Mouse (Mus musculus) midbrain, embryonic 10.5 days (tissue): ENCODE results near the gene A530032D15Rik. TPM values are rescaled to one million over a fixed set of nuclear protein-coding genes. Genes with fewer than 3 reads are reported as not detected.
"Not testable (repeated sequence)": the region's sequence is repeated elsewhere in the genome, so short reads cannot be mapped to it uniquely, and the experiment has no call there.

Experiments
- DNase-seq: peaks from one replicate; pipeline ENCODE4 v3.0.0-alpha.2; 2017; ENCODE audit warnings: low spot score
- H3K27ac ChIP-seq: fragments of 300-500 bp; sonication (generic); replicated peaks from 2 replicates; pipeline ENCODE4 v1.5.1; 2016; ENCODE audit warnings: mild to moderate bottlenecking
- H3K27me3 ChIP-seq: fragments of 300-500 bp; sonication (generic); 2 replicates; pipeline ENCODE4 v1.6.1; 2016; ENCODE audit warnings: low read depth, mild to moderate bottlenecking; ENCODE audit not compliant: poor library complexity, severe bottlenecking
- H3K36me3 ChIP-seq: fragments of 300-500 bp; sonication (generic); 2 replicates; pipeline ENCODE4 v1.6.1; 2016; ENCODE audit warnings: mild to moderate bottlenecking, moderate library complexity
- H3K4me1 ChIP-seq: fragments of 300-500 bp; sonication (generic); 2 replicates; pipeline ENCODE4 v1.6.1; 2016
- H3K4me3 ChIP-seq: fragments of 300-500 bp; sonication (generic); 2 replicates; pipeline ENCODE4 v1.5.1; 2016; ENCODE audit warnings: mild to moderate bottlenecking, moderate library complexity
- H3K9me3 ChIP-seq: fragments of 300-500 bp; sonication (generic); replicated peaks from 2 replicates; pipeline ENCODE4 v1.6.1; 2016; ENCODE audit warnings: mild to moderate bottlenecking
- WGBS: fragments of 180-500 bp; shearing (Covaris S2); methylation state at CpG from one replicate; pipeline ENCODE4 v1.1.7; 2016; 5-methylcytosine and 5-hydroxymethylcytosine counted together
- polyA plus RNA-seq: library from polyadenylated mRNA; unstranded; fragments of >200 nt; fragmentation: Nextera tagmentation; extraction: Ambion mirVana; gene quantifications from 2 replicates; pipeline ENCODE4 v1.2.1, GENCODE M21; 2016

The A530032D15Rik gene
- polyA plus RNA-seq = not detected in 2 replicates

GRCm38 (mm10) chr1:85109753-85110152, at the start of gene A530032D15Rik:
Gene A530032D15Rik (minus strand): TSS chr1:85109853.
- not testable (repeated sequence) for H3K36me3 ChIP-seq, DNase-seq, H3K27me3 ChIP-seq, H3K4me3 ChIP-seq, H3K27ac ChIP-seq, H3K4me1 ChIP-seq
- 88% methylated on average over 2 of the region's 7 CpGs for WGBS
- H3K9me3 ChIP-seq = peaks cover 16% of the 10 kb centered on the region

DNA sequence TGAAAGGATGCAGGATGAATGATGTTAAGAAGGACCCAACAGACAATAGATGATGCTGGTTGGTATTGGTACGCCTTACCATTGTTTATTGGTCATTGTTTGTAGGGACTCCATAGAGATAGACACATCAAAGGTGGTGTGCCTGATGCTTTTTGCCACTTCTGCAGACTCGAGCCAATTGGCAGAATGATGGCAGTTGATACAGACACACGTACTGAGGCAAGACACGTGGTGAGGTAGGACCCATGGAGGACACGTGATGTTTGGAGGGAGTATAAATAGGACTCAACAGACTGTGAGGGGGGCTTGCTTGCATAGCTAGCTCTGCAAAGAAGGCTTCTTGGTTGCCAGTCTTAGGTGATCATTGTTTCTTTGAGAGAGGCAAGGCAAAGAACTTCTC, 45.5 kb upstream of the A530032D15Rik start:
- H3K27me3 ChIP-seq, H3K27ac ChIP-seq, H3K36me3 ChIP-seq, H3K4me3 ChIP-seq, H3K9me3 ChIP-seq, H3K4me1 ChIP-seq, DNase-seq: not testable (repeated sequence)
- WGBS = 88% methylated on average over 4 of the region's 5 CpGs

GRCm38 (mm10) chr1:85133671-85134070, 24.0 kb upstream of the A530032D15Rik start:
- not testable (repeated sequence) for H3K27me3 ChIP-seq, DNase-seq, H3K36me3 ChIP-seq, H3K4me1 ChIP-seq, H3K4me3 ChIP-seq, H3K9me3 ChIP-seq, H3K27ac ChIP-seq
- 94% methylated on average over 22 of the region's 22 CpGs for WGBS

GRCm38 (mm10) chr1:85121841-85122240, 12.2 kb upstream of the A530032D15Rik start:
- H3K36me3 ChIP-seq, DNase-seq, H3K27ac ChIP-seq, H3K27me3 ChIP-seq, H3K4me3 ChIP-seq, H3K4me1 ChIP-seq, H3K9me3 ChIP-seq: not testable (repeated sequence)
- 97% methylated on average over 4 of the region's 4 CpGs for WGBS

GRCm38 (mm10) chr1:85118341-85118740, 8.7 kb upstream of the A530032D15Rik start:
- H3K9me3 ChIP-seq = peaks cover 12% of the 10 kb centered on the region

DNA sequence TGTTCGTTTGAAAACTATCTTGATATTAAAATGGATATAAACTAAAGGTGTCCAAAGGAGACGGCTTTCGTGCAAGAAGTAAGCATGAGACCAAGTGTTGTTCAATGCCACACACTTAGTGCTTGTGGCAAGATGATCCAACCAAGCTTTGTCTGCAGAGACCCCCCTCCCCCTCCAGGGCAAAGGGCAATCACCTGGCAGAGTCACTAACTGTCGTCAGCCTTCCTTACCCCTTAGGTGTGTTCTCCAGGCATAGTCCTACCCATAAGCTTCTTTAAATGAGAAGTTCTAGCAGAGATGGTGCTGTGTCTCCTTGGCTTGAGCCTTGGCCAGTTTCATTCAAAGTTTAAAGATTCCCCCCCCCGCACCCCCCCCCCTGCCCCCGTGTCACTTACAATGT, 7.9 kb upstream of the A530032D15Rik start:
- not testable (repeated sequence) for H3K4me3 ChIP-seq, H3K4me1 ChIP-seq, H3K27ac ChIP-seq, DNase-seq, H3K27me3 ChIP-seq, H3K36me3 ChIP-seq
- peaks cover 15% of the 10 kb centered on the region for H3K9me3 ChIP-seq
- WGBS = 72% methylated on average over 5 of the region's 6 CpGs

More at GRCm38 (mm10) chr1:85118341-85118740, 8.7 kb upstream of the A530032D15Rik start:
- H3K4me1 ChIP-seq, H3K36me3 ChIP-seq, H3K27ac ChIP-seq, DNase-seq, H3K27me3 ChIP-seq, H3K4me3 ChIP-seq: not testable (repeated sequence)
- WGBS = 81% methylated on average over 5 of the region's 6 CpGs

GRCm38 (mm10) chr1:85114666-85115402, 5.2 kb upstream of the A530032D15Rik start:
- not testable (repeated sequence) for H3K27me3 ChIP-seq, DNase-seq, H3K4me1 ChIP-seq, H3K27ac ChIP-seq, H3K36me3 ChIP-seq, H3K4me3 ChIP-seq
- WGBS = 51% methylated on average over 6 of the region's 6 CpGs
- peaks cover 20% of the 10 kb centered on the region for H3K9me3 ChIP-seq

DNA sequence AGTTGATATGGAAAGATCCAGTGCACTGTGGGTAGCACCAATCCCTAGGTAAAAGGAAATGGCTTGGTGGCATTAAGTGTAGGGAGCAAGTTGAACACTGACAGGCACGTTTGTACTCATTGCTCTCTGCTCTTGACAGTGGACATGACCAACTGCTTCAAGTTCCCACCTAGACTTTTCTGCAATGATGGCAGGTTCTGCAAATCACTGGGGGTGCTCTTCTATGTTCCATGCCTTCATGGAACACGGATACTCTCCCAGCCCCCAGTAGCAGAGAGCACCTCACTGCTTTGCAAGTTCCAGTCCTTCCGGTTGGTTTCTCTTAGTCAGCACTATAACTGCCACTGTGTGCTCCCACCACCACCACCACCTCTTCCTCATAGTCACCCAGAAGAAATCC, 4.4 kb upstream of the A530032D15Rik start:
- H3K27ac ChIP-seq, H3K4me1 ChIP-seq, DNase-seq, H3K36me3 ChIP-seq, H3K4me3 ChIP-seq, H3K27me3 ChIP-seq: not testable (repeated sequence)
- peaks cover 20% of the 10 kb centered on the region for H3K9me3 ChIP-seq
- WGBS = 82% methylated on average over 3 of the region's 3 CpGs

DNA sequence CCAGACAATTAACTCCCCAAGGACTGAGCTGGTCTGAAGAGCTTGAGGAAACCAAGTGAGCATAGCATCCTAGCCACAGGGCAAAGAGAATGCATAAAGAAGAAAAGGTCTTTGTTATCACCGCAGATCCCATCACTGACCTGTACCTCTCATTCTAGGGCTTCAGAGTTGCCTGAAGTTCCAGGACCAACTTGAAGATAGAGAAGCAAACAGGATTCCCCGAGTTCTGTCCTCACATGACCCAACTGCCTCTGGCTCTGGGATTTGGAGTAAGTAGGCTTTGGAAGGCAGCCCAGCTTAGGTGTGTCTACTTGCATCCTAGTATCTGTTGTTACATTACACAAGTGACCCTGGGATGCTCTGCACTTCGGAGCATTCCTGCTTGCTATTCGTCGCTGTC, 3.2 kb upstream of the A530032D15Rik start:
- not testable (repeated sequence) for H3K27ac ChIP-seq, H3K4me1 ChIP-seq, H3K27me3 ChIP-seq, DNase-seq, H3K4me3 ChIP-seq, H3K36me3 ChIP-seq
- 72% methylated on average over 2 of the region's 5 CpGs for WGBS
- peaks cover 20% of the 10 kb centered on the region for H3K9me3 ChIP-seq

DNA sequence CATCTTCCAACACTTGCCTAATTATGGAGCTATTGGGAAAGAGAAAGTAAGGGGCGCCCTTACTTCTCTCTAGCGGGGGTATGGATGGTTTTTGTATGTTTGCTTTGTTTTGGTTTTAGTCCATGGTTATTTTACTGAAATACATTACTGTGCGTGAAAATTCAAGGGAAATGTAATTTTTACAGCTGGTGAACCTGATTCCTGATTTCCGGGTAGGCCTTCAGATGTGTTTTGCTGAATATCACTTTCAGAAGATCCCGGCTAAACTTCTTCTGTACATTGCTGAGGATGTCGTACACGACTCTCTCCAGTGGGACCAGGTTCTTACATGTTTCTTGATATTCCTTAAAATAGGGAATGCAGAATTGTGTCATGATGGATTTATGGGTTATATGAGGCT, 2.6 kb upstream of the A530032D15Rik start:
- H3K4me3 ChIP-seq, H3K27ac ChIP-seq, H3K36me3 ChIP-seq, DNase-seq, H3K27me3 ChIP-seq, H3K4me1 ChIP-seq: not testable (repeated sequence)
- 89% methylated on average over 7 of the region's 7 CpGs for WGBS
- peaks cover 16% of the 10 kb centered on the region for H3K9me3 ChIP-seq

GRCm38 (mm10) chr1:85111572-85111971, 1.9 kb upstream of the A530032D15Rik start:
- H3K4me1 ChIP-seq, H3K27ac ChIP-seq, H3K4me3 ChIP-seq, DNase-seq, H3K36me3 ChIP-seq, H3K27me3 ChIP-seq: not testable (repeated sequence)
- H3K9me3 ChIP-seq = peaks cover 16% of the 10 kb centered on the region
- WGBS = 73% methylated on average over 10 of the region's 10 CpGs

GRCm38 (mm10) chr1:85110876-85111275, 1.2 kb upstream of the A530032D15Rik start:
- H3K36me3 ChIP-seq, H3K27ac ChIP-seq, H3K4me1 ChIP-seq, H3K4me3 ChIP-seq, DNase-seq, H3K27me3 ChIP-seq: not testable (repeated sequence)
- H3K9me3 ChIP-seq = peaks cover 16% of the 10 kb centered on the region
- 78% methylated on average over 3 of the region's 3 CpGs for WGBS

- H3K4me1 ChIP-seq, H3K9me3 ChIP-seq, H3K4me3 ChIP-seq, H3K36me3 ChIP-seq, DNase-seq, H3K27ac ChIP-seq, H3K27me3 ChIP-seq: not testable (repeated sequence)
- 75% methylated on average over 5 of the region's 6 CpGs for WGBS
These were observed 3.6 kb downstream of the A530032D15Rik start for GRCm38 (mm10) chr1:85106013-85106412.
